Comparison of ENCODE assay signal across 9 mouse cellular contexts in the genomic region with DNA sequence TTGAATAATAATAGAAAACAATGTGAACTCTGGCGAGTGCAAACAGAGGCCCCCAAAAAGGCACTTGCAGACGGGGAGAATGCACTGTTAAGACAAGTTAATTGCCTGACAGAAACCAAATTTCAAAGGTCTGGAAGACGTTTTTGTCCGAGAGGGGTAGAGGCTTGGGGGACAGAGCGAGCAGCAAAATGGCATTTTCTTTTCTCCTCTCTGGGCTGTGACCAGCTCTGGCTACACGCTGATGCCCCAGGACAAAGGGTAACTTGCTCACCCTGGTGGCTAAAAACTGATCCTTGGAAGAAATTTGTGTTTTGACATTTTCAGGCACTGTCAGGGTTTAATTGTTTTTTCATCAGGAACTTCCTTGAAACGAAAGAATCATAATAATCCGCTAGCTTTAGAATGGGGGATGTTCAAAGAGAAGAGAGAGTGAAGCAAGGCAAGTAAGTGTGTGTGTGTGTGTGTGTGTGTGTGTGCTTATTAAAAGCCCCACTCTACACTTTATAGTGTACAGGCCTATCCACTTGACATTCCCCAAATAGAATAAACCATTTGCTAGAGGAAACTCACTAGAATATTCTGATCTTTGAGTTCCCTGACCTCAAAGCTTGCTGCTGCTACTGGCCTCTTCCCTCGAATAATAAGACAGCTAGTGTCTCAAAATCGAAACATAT.
DNase-seq lines count a peak whose midpoint lies in the region; ATAC-seq lines count a peak whose summit lies in the region.
"Had no signal": no experiment of that assay in that cellular context is flagged by ENCODE, and none has a peak within 500 bp of the region (broad histone marks: within the 10 kb centered on the region; RNA-seq: fewer than 3 reads in every experiment).

No protein-coding gene starts in this region.

- peak overlapping the region; percentile 5; the same call in 1 of the 2 replicates for H3K4me2 ChIP-seq in heart, embryonic 14.5 days (ENCODE audit: low read length)
- H3K4me2 ChIP-seq in embryonic facial prominence, embryonic 11.5 days (ENCODE audit: low read depth, low read length) = no peak overlapping the region
- H3K4me2 ChIP-seq in intestine, embryonic 16.5 days (ENCODE audit: low read depth, low read length) = no peak overlapping the region
- H3K4me2 ChIP-seq in neural tube, embryonic 14.5 days (ENCODE audit: low read depth, low read length) = 0 out of 2 replicates have a peak overlapping the region, but pooled peaks have one; percentile 14

- no peak overlapping the region for H3K4me3 ChIP-seq in heart, embryonic 14.5 days (ENCODE audit: control insufficient read depth in 1 of 2, insufficient read depth in 1 of 2, low read depth in 1 of 2, low read length in 2 of 2)
- H3K4me3 ChIP-seq in heart, embryonic 10.5 days = no peak overlapping the region
- H3K4me3 ChIP-seq in embryonic facial prominence, embryonic 11.5 days (ENCODE audit: low read depth, low read length) = no peak overlapping the region
- no peak overlapping the region for H3K4me3 ChIP-seq in intestine, embryonic 16.5 days (ENCODE audit: low read length)
- no peak overlapping the region for H3K4me3 ChIP-seq in neural tube, embryonic 14.5 days (ENCODE audit: low read depth, low read length)

- no peak for DNase-seq in heart, embryonic 10.5 days (ENCODE audit: low spot score)
- peak; percentile 28 for DNase-seq in embryonic facial prominence, embryonic 11.5 days (ENCODE audit: low spot score)
- no peak for DNase-seq in natural killer cell, adult 2 months (ENCODE audit: low spot score in 2 of 2)
- no peak for DNase-seq in spleen, postnatal 36 days (ENCODE audit: low spot score in 2 of 2)
- DNase-seq in adrenal gland, adult 8-10 months = no peak
- DNase-seq: gastrocnemius, postnatal 25 days had no signal

- H3K4me1 ChIP-seq in heart, embryonic 14.5 days (ENCODE audit: control insufficient read depth in 2 of 2, insufficient read depth in 2 of 2, low read length in 2 of 2) = peaks cover 6 to 7% of the 10 kb centered on the region in 2 experiments; a peak in 3 of 4 replicates
- H3K4me1 ChIP-seq in heart, embryonic 10.5 days = peaks cover 7% of the 10 kb centered on the region
- H3K4me1 ChIP-seq in embryonic facial prominence, embryonic 11.5 days (ENCODE audit: control insufficient read depth, insufficient read depth, low read length) = no peaks in the 10 kb centered on the region
- H3K4me1 ChIP-seq in intestine, embryonic 16.5 days (ENCODE audit: control insufficient read depth, insufficient read depth, low read length) = no peaks in the 10 kb centered on the region
- no peaks in the 10 kb centered on the region for H3K4me1 ChIP-seq in neural tube, embryonic 14.5 days (ENCODE audit: control insufficient read depth, insufficient read depth, low read length)

- H3K9ac ChIP-seq in heart, embryonic 14.5 days (ENCODE audit: low read length) = no peak overlapping the region
- H3K9ac ChIP-seq in embryonic facial prominence, embryonic 11.5 days (replicated peaks; ENCODE audit: low read length) = no peak overlapping the region
- H3K9ac ChIP-seq in intestine, embryonic 16.5 days (ENCODE audit: low read depth, low read length) = no peak overlapping the region
- H3K9ac ChIP-seq in neural tube, embryonic 14.5 days (replicated peaks; ENCODE audit: low read depth, low read length) = no peak overlapping the region

- 43% methylated on average over 10 of the region's 10 CpGs for WGBS in heart, embryonic 14.5 days
- WGBS in heart, embryonic 10.5 days = 38% methylated on average over 10 of the region's 10 CpGs
- 20% methylated on average over 10 of the region's 10 CpGs for WGBS in embryonic facial prominence, embryonic 11.5 days
- 32% methylated on average over 10 of the region's 10 CpGs for WGBS in intestine, embryonic 16.5 days
- 31% methylated on average over 10 of the region's 10 CpGs for WGBS in neural tube, embryonic 14.5 days

- H3K36me3 ChIP-seq in heart, embryonic 14.5 days (ENCODE audit: control insufficient read depth, insufficient read depth, low read length) = no peaks in the 10 kb centered on the region
- H3K36me3 ChIP-seq in heart, embryonic 10.5 days = no peaks in the 10 kb centered on the region
- H3K36me3 ChIP-seq in embryonic facial prominence, embryonic 11.5 days (replicated peaks; ENCODE audit: control insufficient read depth, insufficient read depth, low read depth, low read length) = no peaks in the 10 kb centered on the region
- no peaks in the 10 kb centered on the region for H3K36me3 ChIP-seq in intestine, embryonic 16.5 days (ENCODE audit: control insufficient read depth, insufficient read depth, low read length)
- H3K36me3 ChIP-seq in neural tube, embryonic 14.5 days (ENCODE audit: control insufficient read depth, insufficient read depth, low read length) = no peaks in the 10 kb centered on the region

- no peak for ATAC-seq in heart, embryonic 14.5 days (ENCODE audit: insufficient number of reproducible peaks, insufficient read depth, low FRiP score, low read depth)
- ATAC-seq in embryonic facial prominence, embryonic 11.5 days (replicated peaks; ENCODE audit: insufficient number of reproducible peaks, low FRiP score, low TSS enrichment, low read depth) = no peak
- ATAC-seq in intestine, embryonic 16.5 days = no peak; the same call in 1 of the 2 replicates
- no peak for ATAC-seq in neural tube, embryonic 14.5 days (ENCODE audit: low read depth)

- no peaks in the 10 kb centered on the region for H3K9me3 ChIP-seq in heart, embryonic 14.5 days (ENCODE audit: control insufficient read depth, low read length)
- H3K9me3 ChIP-seq in heart, embryonic 10.5 days = no peaks in the 10 kb centered on the region
- H3K9me3 ChIP-seq in embryonic facial prominence, embryonic 11.5 days (replicated peaks; ENCODE audit: control insufficient read depth, low read length) = no peaks in the 10 kb centered on the region
- no peaks in the 10 kb centered on the region for H3K9me3 ChIP-seq in intestine, embryonic 16.5 days (ENCODE audit: control insufficient read depth, low read length)
- no peaks in the 10 kb centered on the region for H3K9me3 ChIP-seq in neural tube, embryonic 14.5 days (ENCODE audit: control insufficient read depth, low read length)

- H3K27ac ChIP-seq in heart, embryonic 14.5 days (replicated peaks in 1 of 2; ENCODE audit: control insufficient read depth in 1 of 2, insufficient read depth in 1 of 2, low read depth in 2 of 2, low read length in 2 of 2) = no peak overlapping the region
- no peak overlapping the region for H3K27ac ChIP-seq in heart, embryonic 10.5 days
- no peak overlapping the region for H3K27ac ChIP-seq in embryonic facial prominence, embryonic 11.5 days (replicated peaks; ENCODE audit: low read depth, low read length)
- peak overlapping the region; percentile 46; the same call in 1 of the 2 replicates for H3K27ac ChIP-seq in intestine, embryonic 16.5 days (ENCODE audit: low read length)
- no peak overlapping the region for H3K27ac ChIP-seq in neural tube, embryonic 14.5 days (ENCODE audit: low read depth, low read length)

- H3K27me3 ChIP-seq in heart, embryonic 14.5 days (ENCODE audit: control insufficient read depth, insufficient read depth, low read length) = no peaks in the 10 kb centered on the region
- peaks cover 4% of the 10 kb centered on the region; the same call in 1 of the 2 replicates for H3K27me3 ChIP-seq in heart, embryonic 10.5 days (ENCODE audit: insufficient read depth, poor library complexity, severe bottlenecking)
- H3K27me3 ChIP-seq in embryonic facial prominence, embryonic 11.5 days (ENCODE audit: control insufficient read depth, insufficient read depth, low read length) = no peaks in the 10 kb centered on the region
- H3K27me3 ChIP-seq in intestine, embryonic 16.5 days (replicated peaks; ENCODE audit: control insufficient read depth, insufficient read depth, low read length) = no peaks in the 10 kb centered on the region
- H3K27me3 ChIP-seq in neural tube, embryonic 14.5 days (ENCODE audit: control insufficient read depth, insufficient read depth, low read length) = no peaks in the 10 kb centered on the region

Comparison
In these comparisons a context has a peak if more than half of its experiments do, and no peak if none do; other contexts are left out.
1. H3K4me2 ChIP-seq: peak in heart, embryonic 14.5 days (single experiment) and neural tube, embryonic 14.5 days (single experiment); none in embryonic facial prominence, embryonic 11.5 days (single experiment) and intestine, embryonic 16.5 days (single experiment).